Mouse (Mus musculus) neural tube, embryonic 10.5 days (tissue): Measurements from ENCODE around the gene Ftl1-ps1.

Experiments
- DNase-seq: peaks from one replicate; pipeline ENCODE4 v3.0.0-alpha.2; 2017; ENCODE audit warnings: low spot score; ENCODE audit errors: extremely low spot score

The Ftl1-ps1 gene

GRCm38 (mm10) chr13:74399298-74399839 is at the start of gene Ftl1-ps1:
Gene Ftl1-ps1 (plus strand): TSS chr13:74399694.
- DNase-seq: peak; percentile 28

- DNase-seq: no peak
Observed at GRCm38 (mm10) chr13:74350435-74350906, 49.0 kb upstream of the Ftl1-ps1 start.

- DNase-seq: no peak
Observed at GRCm38 (mm10) chr13:74356491-74356890, 43.0 kb upstream of the Ftl1-ps1 start.

GRCm38 (mm10) chr13:74362218-74362617 is 37.3 kb upstream of the Ftl1-ps1 start:
- DNase-seq: no peak

- DNase-seq: no peak
Observed at GRCm38 (mm10) chr13:74363176-74363858, 36.2 kb upstream of the Ftl1-ps1 start.

GRCm38 (mm10) chr13:74363859-74364235 is 35.6 kb upstream of the Ftl1-ps1 start, which contains the start of gene Lrrc14b:
Gene Lrrc14b (minus strand): TSS chr13:74364005.
- no peak for DNase-seq

- no peak for DNase-seq
Observed at GRCm38 (mm10) chr13:74381533-74382276, 17.8 kb upstream of the Ftl1-ps1 start.

- no peak for DNase-seq
Observed at GRCm38 (mm10) chr13:74382289-74382688, 17.2 kb upstream of the Ftl1-ps1 start.

- DNase-seq: no peak
Observed at GRCm38 (mm10) chr13:74389730-74390129, 9.8 kb upstream of the Ftl1-ps1 start.

- peak; percentile 57 for DNase-seq
Observed at GRCm38 (mm10) chr13:74390371-74390990, 9.0 kb upstream of the Ftl1-ps1 start, which contains the start of gene Zfp72. Gene Zfp72 (minus strand): TSS chr13:74390836.

GRCm38 (mm10) chr13:74391156-74391555 is 8.3 kb upstream of the Ftl1-ps1 start:
- DNase-seq: no peak

- DNase-seq: no peak
Observed at GRCm38 (mm10) chr13:74439895-74440294, 40.4 kb downstream of the Ftl1-ps1 start.
